Mouse (Mus musculus): ENCODE measurements around the gene Smtn.

Gene Smtn

DNA sequence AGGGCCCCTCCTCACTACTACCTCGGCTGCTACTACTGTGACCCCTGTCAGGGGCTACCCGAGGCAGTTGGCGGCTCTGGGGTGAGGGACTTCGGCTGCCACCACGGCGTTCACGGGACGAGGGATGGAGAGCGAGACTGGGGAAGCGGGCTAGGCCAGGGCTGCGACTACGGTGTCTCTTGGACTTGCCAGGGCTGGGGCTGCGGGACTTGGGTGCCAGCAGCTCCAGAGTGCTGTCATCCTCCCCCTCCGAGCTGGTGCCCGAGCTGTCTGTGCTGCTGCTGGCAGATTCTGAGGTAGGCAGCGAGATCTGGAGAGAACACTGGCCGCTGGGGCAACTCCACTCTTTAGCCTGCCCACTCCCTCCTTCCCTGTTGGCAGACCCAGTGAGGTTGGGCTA is 45.6 kb downstream of the Smtn start:
- in situ Hi-C loops (cut with MboI; ENCODE audit: low pct_unique_long_range_greater_than_20kb in 1 of 2, low sequenced_read_pairs in 2 of 2, unreplicated experiment in 1 of 2) = no loop called here

DNA sequence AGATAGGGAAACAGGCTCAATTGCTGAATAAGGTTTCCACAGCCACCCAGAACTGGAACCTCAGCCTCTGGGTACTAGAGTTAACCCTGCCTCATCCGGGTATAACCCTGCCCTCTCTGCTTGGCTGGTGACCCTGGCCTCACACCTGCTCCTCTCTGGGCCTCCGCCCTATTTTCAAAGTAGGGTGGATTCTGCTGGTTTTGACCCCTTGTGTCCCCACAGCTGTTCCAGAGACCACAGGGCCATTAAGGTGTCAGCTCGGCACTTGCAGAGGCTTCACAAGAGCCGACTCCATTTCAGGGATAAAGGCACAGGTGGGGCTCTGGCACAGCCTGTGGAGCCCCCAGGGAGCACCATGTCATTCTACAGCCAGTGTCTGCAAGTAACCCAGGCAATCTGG is 47.7 kb downstream of the Smtn start:
- in situ Hi-C loops (cut with MboI; ENCODE audit: low pct_unique_long_range_greater_than_20kb in 1 of 2, low sequenced_read_pairs in 2 of 2, unreplicated experiment in 1 of 2) = no loop called here

DNA sequence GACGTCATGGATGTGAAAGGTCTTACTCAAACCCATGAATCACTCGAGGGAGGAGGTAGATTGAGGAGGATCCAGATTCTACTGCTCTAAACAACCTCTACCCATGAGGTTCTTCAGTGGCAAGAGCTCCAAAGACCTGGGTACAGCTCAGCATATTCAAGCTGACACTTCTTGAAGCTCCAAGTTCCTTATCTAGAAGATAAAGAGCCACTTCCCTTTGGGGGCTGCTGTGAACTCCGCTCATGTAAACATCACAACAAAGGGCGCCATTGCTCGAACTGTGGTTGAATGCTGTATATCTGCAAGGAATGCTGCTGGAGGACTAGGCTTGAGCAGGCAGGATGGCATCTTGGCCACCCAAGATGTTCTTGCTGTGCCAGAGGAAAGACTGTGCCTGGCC is 51.4 kb downstream of the Smtn start:
- in situ Hi-C loops (cut with MboI; ENCODE audit: low pct_unique_long_range_greater_than_20kb in 1 of 2, low sequenced_read_pairs in 2 of 2, unreplicated experiment in 1 of 2) = no loop called here

DNA sequence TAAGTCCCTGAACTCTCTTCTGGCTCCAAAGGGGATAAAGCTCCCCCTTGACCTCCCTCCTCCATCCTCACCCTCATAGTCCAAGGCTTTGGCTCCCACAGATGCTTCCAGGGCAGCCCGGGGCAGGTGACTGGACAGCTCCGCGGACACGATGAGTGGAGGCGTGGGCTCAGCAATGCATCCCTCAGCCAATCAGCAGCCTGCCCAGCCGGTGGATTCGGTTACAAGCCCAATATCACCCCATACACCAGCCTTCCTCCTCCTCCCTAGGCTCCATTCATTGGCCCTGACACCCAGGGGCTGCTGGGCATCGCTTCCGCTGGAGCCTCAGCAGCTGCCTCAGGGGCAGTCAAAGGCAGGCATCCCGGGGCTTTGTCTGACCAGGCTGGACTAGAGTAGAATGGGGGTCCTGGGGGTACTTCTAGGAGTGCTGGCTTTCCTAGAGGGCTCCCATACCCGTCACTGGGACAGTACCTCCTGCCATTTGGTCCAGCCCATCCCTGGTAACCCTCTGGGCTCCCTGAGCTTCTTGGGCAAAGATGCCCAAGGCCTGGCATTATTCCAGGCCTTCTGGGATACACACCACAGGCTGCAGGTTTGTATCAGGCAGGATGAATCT is 52.4 kb downstream of the Smtn start, which contains the start of gene Pla2g3:
Gene Pla2g3 (plus strand): TSS at position 333 of the 619 bp plus-strand sequence.
- in situ Hi-C loops (cut with MboI; ENCODE audit: low pct_unique_long_range_greater_than_20kb in 1 of 2, low sequenced_read_pairs in 2 of 2, unreplicated experiment in 1 of 2) = no loop called here

DNA sequence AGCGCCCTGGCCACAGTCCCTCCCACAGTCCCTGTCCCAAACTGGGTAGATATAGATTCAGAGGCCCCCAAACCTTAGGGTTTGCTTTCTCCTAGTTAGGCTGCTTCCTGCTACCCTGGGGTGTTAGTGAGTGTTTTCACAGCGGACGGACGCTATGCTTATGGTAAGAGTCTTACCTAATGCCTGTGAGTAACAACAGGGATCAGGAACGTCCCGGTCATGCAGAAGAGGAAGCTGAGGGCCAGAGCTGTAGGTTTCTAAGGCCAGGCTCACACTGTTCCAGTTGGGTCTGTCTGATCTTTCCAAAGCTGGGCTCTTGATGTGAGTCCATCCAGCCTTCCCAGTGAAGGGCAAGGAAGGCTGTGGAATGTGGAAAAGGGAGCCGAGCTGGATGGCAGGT is 54.1 kb downstream of the Smtn start:
- in situ Hi-C loops (cut with MboI; ENCODE audit: low pct_unique_long_range_greater_than_20kb in 1 of 2, low sequenced_read_pairs in 2 of 2, unreplicated experiment in 1 of 2) = no loop called here

DNA sequence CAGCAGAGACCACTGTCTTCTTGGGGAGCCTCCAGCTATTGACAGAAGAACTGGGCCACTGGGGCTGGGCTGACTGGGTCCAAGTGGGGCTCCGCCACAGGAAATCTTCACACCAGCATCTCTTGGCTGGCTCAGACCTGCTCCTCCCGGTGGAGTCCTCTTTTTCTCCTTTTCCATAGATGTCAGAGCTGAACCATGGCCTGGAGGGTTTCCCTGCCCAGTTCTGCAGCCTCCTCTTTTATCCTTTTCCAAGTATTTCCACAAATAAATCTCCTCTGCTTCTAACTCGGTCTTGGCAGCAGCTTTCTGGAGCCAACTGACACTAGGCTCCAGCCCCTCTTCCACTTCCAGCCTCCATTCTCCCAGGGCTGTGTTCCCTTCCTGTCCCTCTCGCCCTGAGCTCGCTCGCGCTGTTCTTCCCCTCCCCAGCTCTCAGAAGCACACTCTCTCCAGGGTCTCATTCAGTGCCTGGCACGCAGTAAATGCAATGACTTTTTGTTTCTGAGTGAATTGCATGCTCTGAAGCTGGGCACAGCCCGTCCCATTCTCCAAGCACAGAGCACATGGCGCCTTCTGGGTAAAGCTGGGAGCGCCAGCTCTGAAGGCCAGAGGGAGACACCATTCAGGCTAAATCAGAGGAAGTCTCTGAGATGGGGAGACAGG is 56.3 kb downstream of the Smtn start:
- in situ Hi-C loops (cut with MboI; ENCODE audit: low pct_unique_long_range_greater_than_20kb in 1 of 2, low sequenced_read_pairs in 2 of 2, unreplicated experiment in 1 of 2) = no loop called here

DNA sequence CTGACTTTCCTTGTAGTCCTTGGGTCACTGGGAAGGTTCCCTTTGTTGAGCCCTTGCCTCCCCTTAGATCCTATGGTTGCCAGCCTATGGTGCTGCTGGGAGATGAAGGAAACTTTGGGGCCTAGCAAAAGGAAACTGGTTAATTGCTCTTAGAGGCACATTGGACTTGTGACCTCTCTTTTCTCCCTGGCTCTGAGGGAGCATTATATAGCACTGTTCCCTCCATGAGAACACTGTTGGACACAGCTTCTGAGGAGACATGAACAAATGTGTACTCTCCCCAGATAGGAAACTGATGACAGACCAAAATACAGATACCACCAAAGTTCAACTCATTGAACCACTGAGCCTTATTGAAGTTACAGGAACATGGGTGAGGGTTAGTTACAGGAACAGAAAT is 64.9 kb downstream of the Smtn start:
- in situ Hi-C loops (cut with MboI; ENCODE audit: low pct_unique_long_range_greater_than_20kb in 1 of 2, low sequenced_read_pairs in 2 of 2, unreplicated experiment in 1 of 2) = no loop called here

DNA sequence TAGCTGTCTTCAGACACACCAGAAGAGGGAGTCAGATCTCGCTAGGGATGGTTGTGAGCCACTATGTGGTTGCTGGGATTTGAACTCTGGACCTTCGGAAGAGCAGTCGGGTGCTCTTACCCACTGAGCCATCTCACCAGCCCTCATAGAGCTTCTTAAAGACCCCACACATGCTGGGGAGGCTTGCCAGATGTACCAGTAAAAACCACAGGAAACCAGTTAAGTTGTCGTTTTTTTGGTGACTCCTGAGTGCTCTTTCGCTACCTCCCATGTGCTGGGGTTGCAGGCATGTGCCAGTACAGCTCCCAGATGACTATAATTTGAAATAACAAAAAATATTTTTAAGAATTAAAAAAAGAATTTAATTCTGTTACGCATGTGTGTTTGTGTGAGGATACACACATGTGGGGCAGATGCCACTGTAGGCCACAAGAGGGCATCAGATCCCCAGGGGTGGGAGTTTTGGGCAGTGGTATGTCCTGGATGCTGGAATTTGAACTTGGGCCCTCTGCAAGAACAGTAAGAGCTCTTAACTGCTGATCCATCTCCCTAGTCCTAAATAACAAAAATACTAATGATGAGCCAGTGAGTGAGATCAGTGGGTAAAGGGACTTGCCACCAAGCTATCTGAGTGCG is 65.8 kb downstream of the Smtn start:
- in situ Hi-C loops (cut with MboI; ENCODE audit: low pct_unique_long_range_greater_than_20kb in 1 of 2, low sequenced_read_pairs in 2 of 2, unreplicated experiment in 1 of 2) = loop anchor here (5.0 kb wide), 2 partner anchors 33 to 38 kb away; partner anchors contain the start of gene Selenom (in 1 of the 2)

DNA sequence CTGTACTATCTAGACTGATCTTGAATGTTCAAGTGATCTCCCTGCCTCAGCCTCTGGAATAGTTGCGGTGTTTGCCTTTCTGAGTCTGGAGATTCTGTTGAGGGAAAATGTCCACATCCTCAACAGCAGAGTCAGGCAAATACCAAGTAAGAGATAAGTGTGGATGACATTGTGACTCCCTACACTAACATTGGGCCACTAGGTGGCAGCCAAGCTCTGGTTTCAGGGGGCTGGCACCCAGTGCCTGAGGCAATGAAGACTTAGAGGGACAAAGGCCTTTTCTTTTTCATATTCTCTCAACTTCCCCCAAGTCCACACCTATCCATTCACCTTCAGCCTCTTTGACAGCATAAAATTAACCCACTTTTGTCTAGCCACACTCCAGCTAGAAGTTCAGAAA is 67.9 kb downstream of the Smtn start:
- in situ Hi-C loops (cut with MboI; ENCODE audit: low pct_unique_long_range_greater_than_20kb in 1 of 2, low sequenced_read_pairs in 2 of 2, unreplicated experiment in 1 of 2) = loop anchor here (5.0 kb wide), 2 partner anchors 35 to 40 kb away; partner anchors contain the start of gene Selenom (in 1 of the 2)

DNA sequence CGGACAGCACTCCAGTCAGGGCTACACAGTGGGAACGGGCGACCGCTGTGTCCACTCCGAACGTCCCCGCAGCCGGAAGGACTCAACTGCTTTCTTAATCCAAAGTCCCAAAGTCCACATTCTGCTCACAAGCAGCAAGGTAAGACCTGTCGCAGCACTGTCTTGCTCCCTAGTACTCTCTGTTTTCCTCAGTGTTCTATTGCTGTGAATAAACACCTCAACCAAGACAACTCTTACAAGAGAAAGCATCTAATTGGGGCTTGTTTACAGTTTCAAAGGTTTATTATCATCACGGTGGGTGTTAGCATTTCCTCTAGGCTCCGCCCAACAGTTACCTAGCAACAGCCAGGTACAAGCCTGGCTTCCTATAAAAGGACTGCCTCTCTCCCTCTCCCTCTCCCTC is 69.0 kb downstream of the Smtn start:
- in situ Hi-C loops (cut with MboI; ENCODE audit: low pct_unique_long_range_greater_than_20kb in 1 of 2, low sequenced_read_pairs in 2 of 2, unreplicated experiment in 1 of 2) = loop anchor here (5.0 kb wide), 2 partner anchors 36 to 41 kb away; partner anchors contain the start of gene Selenom (in 1 of the 2)
